Mouse (Mus musculus): Measurements from ENCODE around the gene Chst2.

GRCm38 (mm10) chr9:95351968-95352367 lies 54.6 kb downstream of the Chst2 start:
- TF ChIP-seq POLR2A (IDR thresholded peaks at IDR 0.05; ENCODE audit: low read depth, low read length) (no peak), CTCF (IDR thresholded peaks at IDR 0.05; ENCODE audit: borderline replicate concordance, insufficient read depth, low read length) (no peak)

Data from embryonic fibroblast, embryonic 13.5 days (primary cell).